Mouse (Mus musculus) forebrain, embryonic 16.5 days (tissue): ENCODE results near the gene Lgals9. TPM values are rescaled to one million over a fixed set of nuclear protein-coding genes. Genes with fewer than 3 reads are reported as not detected.

Experiments
- ATAC-seq: fragments of 200-750 bp; cut with Nextera tagmentation; 2 replicates; pipeline ENCODE4 v1.8.0; 2017; ENCODE audit warnings: mild to moderate bottlenecking, moderate library complexity
- H3K27ac ChIP-seq: fragments of 300-500 bp; sonication (generic); 2 replicates; pipeline ENCODE4 v1.5.1; 2014; ENCODE audit warnings: low read length, control low read depth
- H3K27me3 ChIP-seq: fragments of 300-500 bp; sonication (generic); replicated peaks from 2 replicates; pipeline ENCODE4 v1.6.1; 2014; ENCODE audit warnings: low read length; ENCODE audit not compliant: control insufficient read depth, insufficient read depth
- H3K36me3 ChIP-seq: fragments of 300-500 bp; sonication (generic); 2 replicates; pipeline ENCODE4 v1.6.1; 2014; ENCODE audit not compliant: control insufficient read depth, insufficient read depth
- H3K4me1 ChIP-seq: fragments of 300-500 bp; sonication (generic); replicated peaks from 2 replicates; pipeline ENCODE4 v1.6.1; 2014; ENCODE audit warnings: low read length; ENCODE audit not compliant: control insufficient read depth, insufficient read depth
- H3K4me2 ChIP-seq: fragments of 300-500 bp; sonication (generic); 2 replicates; pipeline ENCODE4 v1.6.1; 2014; ENCODE audit warnings: mild to moderate bottlenecking, low read length, control low read depth
- H3K4me3 ChIP-seq: fragments of 300-500 bp; sonication (generic); replicated peaks from 2 replicates; pipeline ENCODE4 v1.5.1; 2014; ENCODE audit warnings: mild to moderate bottlenecking, low read length, control low read depth
- H3K9ac ChIP-seq: fragments of 300-500 bp; sonication (generic); replicated peaks from 2 replicates; pipeline ENCODE4 v1.6.1; 2014; ENCODE audit warnings: low read depth, low read length, control low read depth
- H3K9me3 ChIP-seq: fragments of 300-500 bp; sonication (generic); 2 replicates; pipeline ENCODE4 v1.6.1; 2016; ENCODE audit warnings: low read length; ENCODE audit not compliant: control insufficient read depth
- WGBS: fragments of 180-500 bp; shearing (Covaris S2); extraction: QIAGEN DNeasy Blood & Tissue Kit; methylation state at CpG from one replicate; pipeline ENCODE4 v1.1.7; 2014; 5-methylcytosine and 5-hydroxymethylcytosine counted together
- polyA plus RNA-seq: library from polyadenylated mRNA; unstranded; fragments of >200 nt; fragmentation: Nextera tagmentation; extraction: Ambion mirVana; gene quantifications from 2 replicates; pipeline ENCODE4 v1.2.1, GENCODE M21; 2015

Gene Lgals9
- polyA plus RNA-seq, 1 experiment from 2014 or later = 6.8 TPM

GRCm38 (mm10) chr11:78971096-78971495 is 13.7 kb downstream of the Lgals9 start:
- Histone ChIP-seq H3K4me1 (peaks cover 4% of the 10 kb centered on the region; the same call in 1 of the 2 replicates), H3K36me3 (no peaks in the 10 kb centered on the region), H3K4me2 (no peak overlapping the region), H3K4me3 (no peak overlapping the region), H3K27me3 (no peaks in the 10 kb centered on the region), H3K9ac (no peak overlapping the region), H3K27ac (no peak overlapping the region), H3K9me3 (no peaks in the 10 kb centered on the region)
- 90% methylated on average over 8 of the region's 8 CpGs for WGBS
- ATAC-seq = no peak

- 80% methylated on average over 4 of the region's 4 CpGs for WGBS
- Histone ChIP-seq H3K27me3 (no peaks in the 10 kb centered on the region), H3K27ac (no peak overlapping the region), H3K4me2 (no peak overlapping the region), H3K36me3 (no peaks in the 10 kb centered on the region), H3K9me3 (no peaks in the 10 kb centered on the region), H3K4me3 (no peak overlapping the region), H3K4me1 (no peaks in the 10 kb centered on the region; the same call in 1 of the 2 replicates), H3K9ac (no peak overlapping the region)
- ATAC-seq = no peak
Observed at GRCm38 (mm10) chr11:78968121-78968520, 16.6 kb downstream of the Lgals9 start.

GRCm38 (mm10) chr11:78967371-78967770 is 17.4 kb downstream of the Lgals9 start:
- ATAC-seq = no peak
- no peaks in the 10 kb centered on the region for H3K4me1 ChIP-seq
- 20% methylated on average over 4 of the region's 4 CpGs for WGBS
- no peaks in the 10 kb centered on the region for H3K9me3 ChIP-seq
- H3K27me3 ChIP-seq = no peaks in the 10 kb centered on the region
- no peak overlapping the region for H3K4me3 ChIP-seq
- no peaks in the 10 kb centered on the region for H3K36me3 ChIP-seq
- no peak overlapping the region for H3K4me2 ChIP-seq
- no peak overlapping the region for H3K9ac ChIP-seq
- no peak overlapping the region for H3K27ac ChIP-seq

GRCm38 (mm10) chr11:78961221-78961620 is 23.5 kb downstream of the Lgals9 start:
- H3K9me3 ChIP-seq = no peaks in the 10 kb centered on the region
- no peaks in the 10 kb centered on the region for H3K27me3 ChIP-seq
- H3K4me1 ChIP-seq = no peaks in the 10 kb centered on the region
- H3K36me3 ChIP-seq = no peaks in the 10 kb centered on the region
- no peak overlapping the region for H3K4me2 ChIP-seq
- H3K9ac ChIP-seq = no peak overlapping the region
- 80% methylated on average over 5 of the region's 5 CpGs for WGBS
- no peak for ATAC-seq
- H3K27ac ChIP-seq = no peak overlapping the region
- H3K4me3 ChIP-seq = no peak overlapping the region

- no peak overlapping the region for H3K4me2 ChIP-seq
- H3K27ac ChIP-seq = no peak overlapping the region
- 70% methylated on average over 5 of the region's 5 CpGs for WGBS
- no peak overlapping the region for H3K9ac ChIP-seq
- H3K4me3 ChIP-seq = no peak overlapping the region
- no peaks in the 10 kb centered on the region for H3K4me1 ChIP-seq
- ATAC-seq = no peak
- H3K27me3 ChIP-seq = no peaks in the 10 kb centered on the region
- H3K36me3 ChIP-seq = no peaks in the 10 kb centered on the region
- H3K9me3 ChIP-seq = no peaks in the 10 kb centered on the region
Observed at GRCm38 (mm10) chr11:78959841-78960520, 24.8 kb downstream of the Lgals9 start.

- H3K27ac ChIP-seq = no peak overlapping the region
Observed at GRCm38 (mm10) chr11:78959367-78959766, 25.4 kb downstream of the Lgals9 start.

GRCm38 (mm10) chr11:78956260-78956659 is 28.5 kb downstream of the Lgals9 start:
- Histone ChIP-seq H3K4me3 (no peak overlapping the region), H3K4me1 (peaks cover 3% of the 10 kb centered on the region; the same call in 1 of the 2 replicates), H3K36me3 (no peaks in the 10 kb centered on the region), H3K27me3 (peaks cover 6% of the 10 kb centered on the region; the same call in 1 of the 2 replicates), H3K9ac (0 out of 2 replicates have a peak overlapping the region, but pooled peaks have one; percentile 20), H3K9me3 (no peaks in the 10 kb centered on the region), H3K27ac (no peak overlapping the region), H3K4me2 (no peak overlapping the region)
- 5% methylated on average over 7 of the region's 7 CpGs for WGBS
- ATAC-seq = no peak

More at GRCm38 (mm10) chr11:78959367-78959766, 25.4 kb downstream of the Lgals9 start:
- Histone ChIP-seq H3K4me1 (no peaks in the 10 kb centered on the region), H3K9ac (no peak overlapping the region), H3K4me3 (no peak overlapping the region), H3K4me2 (no peak overlapping the region), H3K27me3 (no peaks in the 10 kb centered on the region), H3K36me3 (no peaks in the 10 kb centered on the region), H3K9me3 (no peaks in the 10 kb centered on the region)
- ATAC-seq = no peak
- 78% methylated on average over 8 of the region's 8 CpGs for WGBS

GRCm38 (mm10) chr11:78952467-78952866 is 32.3 kb downstream of the Lgals9 start:
- peak overlapping the region; percentile 27 for H3K4me3 ChIP-seq
- no peaks in the 10 kb centered on the region for H3K9me3 ChIP-seq
- peaks cover 3% of the 10 kb centered on the region; the same call in 1 of the 2 replicates for H3K4me1 ChIP-seq
- no peaks in the 10 kb centered on the region for H3K36me3 ChIP-seq
- no peak for ATAC-seq
- H3K4me2 ChIP-seq = peak overlapping the region; percentile 41
- 8% methylated on average over 17 of the region's 17 CpGs for WGBS
- H3K27ac ChIP-seq = no peak overlapping the region
- H3K9ac ChIP-seq = peak overlapping the region; percentile 43; the same call in 1 of the 2 replicates
- H3K27me3 ChIP-seq = peaks cover 6% of the 10 kb centered on the region; the same call in 1 of the 2 replicates

- Histone ChIP-seq H3K27ac (no peak overlapping the region), H3K4me2 (no peak overlapping the region), H3K4me1 (peaks cover 3% of the 10 kb centered on the region; the same call in 1 of the 2 replicates), H3K27me3 (peaks cover 6% of the 10 kb centered on the region; the same call in 1 of the 2 replicates), H3K4me3 (no peak overlapping the region), H3K9ac (no peak overlapping the region), H3K9me3 (no peaks in the 10 kb centered on the region), H3K36me3 (no peaks in the 10 kb centered on the region)
- ATAC-seq = no peak
- WGBS = 82% methylated on average over 8 of the region's 8 CpGs
Observed at GRCm38 (mm10) chr11:78950365-78950764, 34.4 kb downstream of the Lgals9 start.
